Mouse (Mus musculus): ENCODE measurements around the gene Npc1l1. TPM values are rescaled to one million over a fixed set of nuclear protein-coding genes. Genes with fewer than 3 reads are reported as not detected.

Gene Npc1l1
- polyA plus RNA-seq (2015; fragmentation: Illumina TruSeq; extraction: RNeasy Lipid Tissue Mini Kit (QIAGEN cat#74804); ENCODE audit: low read depth, low replicate concordance) = 0.97 TPM

DNA sequence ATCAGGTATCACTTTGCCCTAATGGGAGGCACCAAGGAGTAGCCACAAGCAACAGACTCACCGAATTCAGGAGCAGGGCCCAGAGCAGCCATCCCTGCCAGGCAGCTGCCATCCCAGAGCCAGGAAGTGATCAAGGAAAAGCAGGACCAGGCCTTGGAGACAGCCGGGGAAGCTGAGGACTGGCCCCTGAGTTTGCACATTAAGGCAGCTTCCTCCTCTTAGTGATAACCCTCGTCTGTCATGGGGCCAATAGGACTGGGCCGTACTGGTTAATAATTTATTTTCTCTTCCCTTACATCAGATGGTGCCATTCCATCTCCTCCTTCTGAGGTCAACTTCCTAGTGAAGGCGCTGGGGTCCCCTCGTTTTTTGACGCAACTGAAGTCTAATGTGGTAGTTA, at the start of gene Npc1l1:
Gene Npc1l1 (minus strand): TSS at position 132 of the 400 bp plus-strand sequence.

DNA sequence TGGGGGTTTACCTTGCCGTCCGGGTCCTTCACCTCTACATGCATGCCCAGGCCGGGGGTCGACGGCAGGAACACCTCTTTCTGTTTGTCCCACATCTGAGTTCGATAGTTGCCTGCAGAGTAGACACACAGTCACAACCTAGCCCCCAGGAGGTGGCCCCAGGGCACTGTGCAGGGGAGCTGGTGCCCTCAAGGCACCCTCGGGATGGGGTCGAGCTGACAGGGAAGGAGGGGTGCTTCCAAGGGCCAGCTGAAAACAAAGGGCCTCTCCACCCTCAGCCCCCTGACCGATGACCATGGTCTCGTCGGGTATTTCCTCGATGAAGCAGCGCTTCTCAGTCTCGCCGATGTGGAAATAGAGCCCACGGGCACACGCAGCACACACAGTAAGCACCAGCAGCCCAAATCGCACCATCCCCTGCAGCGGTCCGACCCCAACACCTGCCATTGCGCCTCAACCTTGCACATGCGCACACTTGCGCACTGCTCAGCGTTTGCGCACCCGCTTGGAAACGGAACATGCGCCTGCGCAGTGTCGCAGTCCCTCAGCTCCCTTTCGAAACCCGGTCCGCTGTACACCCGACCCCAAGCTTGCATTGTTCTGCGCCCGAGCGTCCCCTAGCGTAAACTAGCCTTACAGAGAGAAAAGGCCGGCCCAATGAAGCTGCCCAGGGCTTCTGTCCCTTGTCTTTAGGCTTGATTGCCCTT, 44.6 kb upstream of the Npc1l1 start, which contains the start of gene Tmed4:
Gene Tmed4 (minus strand): TSS at position 484 of the 707 bp plus-strand sequence.

DNA sequence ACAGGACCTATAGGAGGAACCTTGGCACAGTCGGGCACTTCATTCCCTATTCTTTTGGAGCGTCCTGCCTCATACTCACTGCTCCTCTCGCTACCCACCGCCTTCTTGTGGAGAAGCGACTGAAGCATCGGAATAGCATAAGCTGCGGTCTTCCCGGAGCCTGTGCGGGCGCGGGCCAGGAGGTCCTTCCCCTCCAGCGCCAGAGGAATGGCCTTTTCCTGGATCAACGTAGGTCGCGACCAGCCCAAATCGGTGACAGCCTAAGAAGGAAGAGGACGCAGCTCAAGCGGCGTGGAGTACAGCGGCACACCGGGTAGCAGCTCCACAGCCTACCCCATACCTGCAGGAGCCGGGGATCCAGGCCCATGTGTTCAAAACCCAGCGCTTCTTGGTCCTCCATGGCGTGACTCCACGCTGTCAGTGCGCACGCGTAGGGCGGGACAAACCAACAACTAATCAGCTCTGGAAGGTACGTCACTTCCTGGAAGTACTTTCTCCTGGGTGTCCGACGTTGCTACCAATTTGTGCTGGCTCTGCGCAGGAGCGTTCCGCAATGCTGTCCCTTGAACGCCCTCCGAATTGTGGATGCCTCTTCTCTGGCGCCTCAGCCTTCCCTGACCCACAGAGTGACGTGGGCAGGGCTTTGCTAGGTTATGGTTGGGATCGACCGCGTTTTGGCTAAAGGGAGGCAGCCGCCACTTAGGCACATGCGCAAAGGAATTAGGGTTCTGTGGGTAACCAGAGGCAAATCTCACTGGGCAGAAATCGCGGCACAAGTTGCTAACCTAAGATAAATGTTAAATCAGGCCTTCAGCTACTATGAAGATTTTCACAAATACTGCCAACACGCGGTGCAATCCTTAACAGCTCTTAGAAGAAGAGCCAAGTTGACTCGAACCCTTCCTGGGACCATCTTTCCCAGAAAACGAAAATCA, 37.6 kb upstream of the Npc1l1 start, which contains the start of gene Ddx56:
Gene Ddx56 (minus strand): TSS at position 453 of the 935 bp plus-strand sequence.

DNA sequence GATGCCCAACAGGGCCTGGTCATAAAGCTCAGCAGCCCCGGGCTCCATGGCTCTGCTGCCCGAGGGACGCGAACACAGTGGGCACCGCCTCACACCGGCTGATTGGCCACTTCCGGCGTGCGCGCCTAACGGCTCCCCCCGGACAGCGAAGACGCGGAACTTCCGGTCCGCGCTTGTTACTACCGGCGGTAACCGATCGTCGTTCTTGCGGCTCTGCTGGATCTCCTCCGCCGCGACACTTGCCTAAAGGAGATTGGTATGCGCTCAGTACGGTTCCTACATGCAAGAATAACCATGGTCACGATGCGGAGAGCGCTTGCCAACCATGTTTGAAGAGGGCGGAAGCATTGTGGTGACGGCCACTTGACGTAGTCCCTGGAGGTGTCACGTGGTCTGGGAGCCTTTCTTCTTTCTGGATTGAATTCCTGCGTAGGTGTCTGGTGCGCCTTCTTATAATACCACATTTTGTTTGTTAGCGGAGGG, 29.8 kb downstream of the Npc1l1 start, which contains the start of gene Nudcd3:
Gene Nudcd3 (minus strand): TSS at position 329 of the 483 bp plus-strand sequence.

DNA sequence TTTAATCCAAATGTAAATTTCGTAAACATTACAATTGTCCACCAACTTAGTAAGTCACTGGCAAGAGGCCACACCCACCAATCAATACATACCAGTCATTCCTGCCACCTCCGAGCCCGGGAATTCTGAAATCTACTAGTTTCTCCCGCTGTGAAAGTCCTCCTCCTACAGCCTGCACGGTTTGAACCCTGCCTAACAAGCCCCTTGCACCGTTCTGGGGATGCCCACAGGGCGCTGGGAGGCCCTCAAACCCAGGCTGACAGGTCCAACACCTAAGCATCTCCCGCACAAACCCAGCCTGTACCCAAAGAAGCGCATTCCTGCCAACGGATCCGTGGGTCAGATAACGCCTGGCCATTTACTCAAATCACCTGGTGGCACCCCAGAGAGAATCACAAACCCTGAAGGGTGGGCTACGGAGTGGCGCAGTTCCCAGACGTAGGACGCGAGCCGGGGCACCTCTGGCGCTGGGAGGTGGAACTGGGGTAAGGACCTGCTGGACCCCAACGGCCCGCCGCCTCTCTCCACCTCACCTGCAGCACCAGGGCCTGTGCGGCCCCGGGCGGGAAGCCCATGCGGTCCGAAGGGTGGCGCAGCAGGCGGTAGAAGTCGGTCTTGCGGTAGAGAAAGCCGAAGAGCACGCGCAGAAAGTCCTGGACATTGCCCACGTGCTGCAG, 30.4 kb downstream of the Npc1l1 start, which contains the start of gene A730071L15Rik:
Gene A730071L15Rik (plus strand): TSS at position 620 of the 677 bp plus-strand sequence.

Other genes with a start within 250 kb of the Npc1l1 start
- 438 TPM for gene Camk2b, start 163.8 kb downstream of the Npc1l1 start, polyA plus RNA-seq (2015; fragmentation: Illumina TruSeq; extraction: RNeasy Lipid Tissue Mini Kit (QIAGEN cat#74804); ENCODE audit: low read depth, low replicate concordance)
- gene A730071L15Rik, start 30.1 kb downstream of the Npc1l1 start, polyA plus RNA-seq (2015; fragmentation: Illumina TruSeq; extraction: RNeasy Lipid Tissue Mini Kit (QIAGEN cat#74804); ENCODE audit: low read depth, low replicate concordance) = 0.46 TPM
- 98.7 TPM for gene Nudcd3, start 29.7 kb downstream of the Npc1l1 start, polyA plus RNA-seq (2015; fragmentation: Illumina TruSeq; extraction: RNeasy Lipid Tissue Mini Kit (QIAGEN cat#74804); ENCODE audit: low read depth, low replicate concordance)
- gene Ddx56, start 37.6 kb upstream of the Npc1l1 start, polyA plus RNA-seq (2015; fragmentation: Illumina TruSeq; extraction: RNeasy Lipid Tissue Mini Kit (QIAGEN cat#74804); ENCODE audit: low read depth, low replicate concordance) = 40.0 TPM
- 94.1 TPM for gene Tmed4, start 44.7 kb upstream of the Npc1l1 start, polyA plus RNA-seq (2015; fragmentation: Illumina TruSeq; extraction: RNeasy Lipid Tissue Mini Kit (QIAGEN cat#74804); ENCODE audit: low read depth, low replicate concordance)
- 163 TPM for gene Ogdh, start 61.5 kb upstream of the Npc1l1 start, polyA plus RNA-seq (2015; fragmentation: Illumina TruSeq; extraction: RNeasy Lipid Tissue Mini Kit (QIAGEN cat#74804); ENCODE audit: low read depth, low replicate concordance)
- 132 TPM for gene Zmiz2, start 158.9 kb upstream of the Npc1l1 start, polyA plus RNA-seq (2015; fragmentation: Illumina TruSeq; extraction: RNeasy Lipid Tissue Mini Kit (QIAGEN cat#74804); ENCODE audit: low read depth, low replicate concordance)
- 3,507 TPM for gene Ppia, start 185.3 kb upstream of the Npc1l1 start, polyA plus RNA-seq (2015; fragmentation: Illumina TruSeq; extraction: RNeasy Lipid Tissue Mini Kit (QIAGEN cat#74804); ENCODE audit: low read depth, low replicate concordance)
- gene H2afv, start 214.3 kb upstream of the Npc1l1 start, polyA plus RNA-seq (2015; fragmentation: Illumina TruSeq; extraction: RNeasy Lipid Tissue Mini Kit (QIAGEN cat#74804); ENCODE audit: low read depth, low replicate concordance) = 88.1 TPM
- gene Purb, start 245.8 kb upstream of the Npc1l1 start, polyA plus RNA-seq (2015; fragmentation: Illumina TruSeq; extraction: RNeasy Lipid Tissue Mini Kit (QIAGEN cat#74804); ENCODE audit: low read depth, low replicate concordance) = 168 TPM

Measured in brain, adult 10 weeks (tissue).